In the genomic region with DNA sequence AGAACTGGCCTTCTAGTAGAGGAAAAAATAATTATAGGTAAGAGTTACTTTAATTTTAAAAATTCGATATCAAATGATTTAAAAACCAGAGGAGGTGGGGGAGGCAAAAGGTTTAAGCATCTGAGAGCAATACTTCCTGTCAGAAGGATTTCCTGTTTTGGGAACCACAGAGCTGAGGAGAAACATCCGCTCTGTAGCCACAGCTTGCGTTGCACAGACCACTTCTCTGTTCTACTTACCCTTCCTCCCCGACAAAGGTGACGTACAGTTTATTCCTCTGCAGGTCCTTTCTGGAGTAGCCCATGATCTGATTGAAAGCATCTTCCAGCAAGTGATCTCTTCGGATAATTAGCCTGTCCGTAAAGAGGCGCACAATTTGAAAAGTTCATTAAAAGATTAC, we compare ENCODE assay signal across 9 mouse cellular contexts.
DNase-seq lines count a peak whose midpoint lies in the region; ATAC-seq lines count a peak whose summit lies in the region.
"Had no signal": no experiment of that assay in that cellular context is flagged by ENCODE, and none has a peak within 500 bp of the region (broad histone marks: within the 10 kb centered on the region; RNA-seq: fewer than 3 reads in every experiment).

No protein-coding gene starts in this region.

- no peak overlapping the region for H3K27ac ChIP-seq in liver, embryonic 11.5 days (ENCODE audit: low read depth, low read length)
- H3K27ac ChIP-seq: limb, embryonic 12.5 days had no signal

- no peaks in the 10 kb centered on the region for H3K4me1 ChIP-seq in liver, embryonic 11.5 days (replicated peaks; ENCODE audit: control insufficient read depth, insufficient read depth, low read length)
- H3K4me1 ChIP-seq in megakaryocyte, embryonic 14.5 days = peaks cover 43% of the 10 kb centered on the region
- H3K4me1 ChIP-seq: limb, embryonic 12.5 days had no signal

- no peak overlapping the region for H3K9ac ChIP-seq in liver, embryonic 11.5 days (ENCODE audit: low read depth, low read length)
- H3K9ac ChIP-seq: limb, embryonic 12.5 days had no signal

- peak; percentile 15 for DNase-seq in liver
- no peak for DNase-seq in liver, embryonic 11.5 days (ENCODE audit: low spot score)
- peak; percentile 28 to 40 for DNase-seq in heart, postnatal 14 days
- peak; percentile 57 for DNase-seq in thymus, postnatal 4 days
- no peak for DNase-seq in cerebellum, adult 11 months
- DNase-seq in MN1 (ENCODE audit: low spot score) = no peak
- no peak for DNase-seq in ovary, postnatal 14 days (ENCODE audit: low spot score)

- H3K36me3 ChIP-seq in liver, embryonic 11.5 days (ENCODE audit: control insufficient read depth, insufficient read depth, low read length) = no peaks in the 10 kb centered on the region
- H3K36me3 ChIP-seq in megakaryocyte, embryonic 14.5 days (replicated peaks; ENCODE audit: low read length) = no peaks in the 10 kb centered on the region
- H3K36me3 ChIP-seq: limb, embryonic 12.5 days had no signal

- intact Hi-C loops in heart, postnatal 14 days (cut with DNase I) = no loop called here

- no peak overlapping the region for H3K4me2 ChIP-seq in liver, embryonic 11.5 days
- H3K4me2 ChIP-seq: limb, embryonic 12.5 days had no signal

- 34% methylated on average over 8 of the region's 8 CpGs for WGBS in liver, embryonic 11.5 days

- H3K9me3 ChIP-seq in liver, embryonic 11.5 days (ENCODE audit: control insufficient read depth, low read length) = no peaks in the 10 kb centered on the region
- H3K9me3 ChIP-seq in megakaryocyte, embryonic 14.5 days = no peaks in the 10 kb centered on the region
- H3K9me3 ChIP-seq: limb, embryonic 12.5 days had no signal

- no peaks in the 10 kb centered on the region for H3K27me3 ChIP-seq in liver, embryonic 11.5 days (replicated peaks; ENCODE audit: control insufficient read depth, insufficient read depth, low read length)
- H3K27me3 ChIP-seq in megakaryocyte, embryonic 14.5 days (replicated peaks) = no peaks in the 10 kb centered on the region
- H3K27me3 ChIP-seq: limb, embryonic 12.5 days had no signal

- no peak overlapping the region for H3K4me3 ChIP-seq in liver, embryonic 11.5 days (ENCODE audit: low read depth, low read length)
- H3K4me3 ChIP-seq in megakaryocyte, embryonic 14.5 days (replicated peaks) = peak overlapping the region; percentile 83
- H3K4me3 ChIP-seq: limb, embryonic 12.5 days had no signal

- ATAC-seq in liver, embryonic 11.5 days (replicated peaks; ENCODE audit: low FRiP score) = no peak

Comparison
In these comparisons a context has a peak if more than half of its experiments do, and no peak if none do; other contexts are left out.
1. DNase-seq: peak in liver (single experiment), heart, postnatal 14 days (2 of 2) and thymus, postnatal 4 days (single experiment); none in liver, embryonic 11.5 days (single experiment), cerebellum, adult 11 months (single experiment), MN1 (single experiment) and ovary, postnatal 14 days (single experiment).